Mouse (Mus musculus): ENCODE data around the gene Trim14. TPM values are rescaled to one million over a fixed set of nuclear protein-coding genes. Genes with fewer than 3 reads are reported as not detected.
A peak's percentile ranks its signal among the peaks of the same experiment; 100 is the strongest.

Gene Trim14
- polyA plus RNA-seq, 1 experiment from 2014 or later: 0.72 TPM

DNA sequence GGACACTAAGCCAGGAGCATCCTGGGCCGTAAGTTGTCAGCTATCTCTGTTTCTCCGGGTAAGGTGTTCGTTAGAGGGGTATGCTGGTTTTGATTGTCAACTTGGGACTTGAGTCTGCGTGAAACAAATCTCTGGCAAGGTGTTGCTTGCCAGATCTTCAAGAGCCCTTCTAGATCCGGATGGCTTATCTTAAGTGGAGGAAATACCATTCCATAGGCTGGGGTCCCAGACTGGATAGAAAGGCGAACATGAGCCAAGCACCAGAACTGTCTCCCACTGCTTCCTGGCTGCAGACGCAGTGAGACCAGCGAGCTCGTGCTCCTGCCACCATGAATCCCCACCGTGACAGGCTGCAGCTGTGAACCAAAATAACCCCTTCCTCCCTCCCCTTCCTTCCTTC is 14.5 kb downstream of the Trim14 start:
- Histone ChIP-seq H3K4me2 (replicated peaks) (no peak overlapping the region), H3K9me3 (no peaks in the 10 kb centered on the region), H3K27ac (no peak overlapping the region), H3K4me3 (no peak overlapping the region), H3K9ac (no peak overlapping the region), H3K36me3 (no peaks in the 10 kb centered on the region), H3K4me1 (no peaks in the 10 kb centered on the region), H3K27me3 (replicated peaks) (no peaks in the 10 kb centered on the region; the same call in 1 of the 2 replicates)
- no peak for ATAC-seq (ENCODE audit: low FRiP score, low read depth)
- 87% methylated on average over 10 of the region's 10 CpGs for WGBS

DNA sequence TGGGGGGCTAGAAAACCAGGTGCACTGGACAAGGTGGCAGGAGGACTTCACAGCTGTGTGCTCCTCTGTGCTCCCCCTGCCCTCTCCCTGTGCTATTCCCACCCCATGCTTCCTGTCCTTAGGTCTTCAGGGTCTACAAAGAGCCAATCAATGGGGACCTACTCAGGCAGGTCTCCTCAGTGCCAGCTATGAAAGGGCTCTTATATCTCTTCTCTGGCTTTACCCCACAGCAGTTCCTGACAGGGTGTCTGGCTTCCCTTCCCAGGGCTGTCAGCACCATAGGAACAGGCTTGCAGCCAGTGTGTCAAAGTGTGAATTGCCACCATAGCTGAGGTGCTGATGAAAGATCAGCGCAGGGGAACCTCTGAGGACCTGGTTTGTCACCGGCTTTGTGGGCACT is 15.4 kb downstream of the Trim14 start:
- Histone ChIP-seq H3K36me3 (no peaks in the 10 kb centered on the region), H3K9ac (no peak overlapping the region), H3K4me1 (no peaks in the 10 kb centered on the region), H3K27me3 (replicated peaks) (no peaks in the 10 kb centered on the region; the same call in 1 of the 2 replicates), H3K4me2 (replicated peaks) (no peak overlapping the region), H3K9me3 (no peaks in the 10 kb centered on the region), H3K4me3 (no peak overlapping the region), H3K27ac (no peak overlapping the region)
- no peak for ATAC-seq (ENCODE audit: low FRiP score, low read depth)
- WGBS: 86% methylated on average over 2 of the region's 2 CpGs

DNA sequence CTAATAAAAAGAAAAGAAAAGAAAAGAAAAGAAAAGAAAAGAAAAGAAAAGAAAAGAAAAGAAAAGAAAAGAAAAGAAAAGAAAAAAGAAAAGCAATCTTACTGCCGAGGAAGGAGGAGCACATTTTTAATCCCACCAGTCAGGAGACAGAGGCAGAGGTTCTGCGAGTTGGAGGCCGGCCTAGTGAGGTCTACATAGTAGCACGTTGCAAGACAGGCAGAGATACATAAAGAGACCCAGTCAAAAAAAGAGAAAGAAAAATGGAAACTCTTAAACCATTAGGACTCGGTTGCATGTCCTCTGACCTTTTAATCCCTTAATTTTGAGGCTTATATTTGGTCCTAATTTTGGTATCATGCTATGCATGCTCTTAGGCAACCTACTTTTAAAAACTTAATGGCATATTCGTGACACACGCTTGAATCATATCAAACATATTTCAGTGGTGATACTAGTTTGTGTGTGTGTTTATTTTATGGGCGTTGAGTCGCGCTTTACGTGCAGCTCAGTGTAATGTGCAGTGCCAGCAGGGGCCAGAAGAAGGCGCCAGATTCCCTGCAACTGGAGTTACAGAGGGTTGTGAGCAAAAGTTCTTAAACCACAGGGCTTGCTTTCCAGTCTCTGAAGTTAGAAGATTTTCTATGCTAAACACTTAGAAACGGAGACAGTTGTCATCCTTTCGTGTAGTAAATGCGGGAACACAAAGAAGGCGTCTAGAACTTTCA is 28.0 kb downstream of the Trim14 start:
- Histone ChIP-seq H3K9me3 (no peaks in the 10 kb centered on the region), H3K4me3 (peak overlapping the region; percentile 59)

DNA sequence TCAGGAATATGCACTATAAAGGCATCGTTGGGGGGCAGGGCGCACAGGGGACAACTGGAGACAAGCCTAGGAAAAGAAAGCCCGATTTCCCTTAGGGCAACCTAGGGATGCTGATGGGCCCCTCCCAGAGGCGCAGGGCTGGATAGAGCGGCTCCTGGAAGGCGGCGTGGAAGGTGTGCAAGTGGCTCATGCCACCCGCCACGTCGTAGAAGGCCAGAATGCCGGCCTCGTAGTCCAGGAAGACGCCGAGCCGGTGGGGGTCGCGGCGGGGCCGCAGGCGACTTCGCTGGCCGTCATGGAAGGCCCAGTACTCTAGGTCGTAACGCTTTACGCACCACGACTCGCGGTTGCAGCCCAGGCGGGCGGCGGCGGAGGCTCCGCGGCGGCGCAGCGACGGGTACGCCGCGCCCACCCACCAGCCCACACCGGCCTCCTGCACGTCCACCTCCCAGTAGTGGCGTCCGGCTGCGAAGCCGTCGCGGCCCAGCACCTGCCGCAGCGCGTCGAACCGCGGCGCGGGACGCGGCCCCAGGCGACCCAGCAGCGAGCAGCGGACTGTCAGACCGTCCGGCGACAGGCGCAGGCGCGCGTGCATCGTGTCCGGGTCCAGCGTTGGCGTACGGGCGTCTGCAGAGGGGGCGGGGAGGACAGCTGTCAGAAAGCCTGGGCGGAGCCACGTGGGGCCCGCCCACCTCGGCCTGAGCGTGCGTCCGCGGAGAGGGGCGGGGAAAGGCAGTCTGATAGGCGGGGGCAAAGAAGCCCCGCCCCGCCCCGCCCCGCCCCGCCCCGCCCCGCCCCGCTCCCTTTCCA is 28.9 kb downstream of the Trim14 start:
- Histone ChIP-seq H3K36me3 (peaks cover 13% of the 10 kb centered on the region), H3K4me2 (replicated peaks) (peak overlapping the region; percentile 87), H3K9me3 (no peaks in the 10 kb centered on the region), H3K4me3 (peak overlapping the region; percentile 59), H3K27me3 (replicated peaks) (peaks cover 27% of the 10 kb centered on the region), H3K27ac (0 out of 2 replicates have a peak overlapping the region, but pooled peaks have one; percentile 10), H3K9ac (peak overlapping the region; percentile 64), H3K4me1 (peaks cover 10% of the 10 kb centered on the region)
- under 1% methylated on average over 91 of the region's 94 CpGs for WGBS
- peak; percentile 97 for ATAC-seq (ENCODE audit: low FRiP score, low read depth)

More for the DNA sequence above, 28.0 kb downstream of the Trim14 start:
- Histone ChIP-seq H3K36me3 (peaks cover 6% of the 10 kb centered on the region), H3K27me3 (replicated peaks) (peaks cover 27% of the 10 kb centered on the region), H3K4me1 (peaks cover 6% of the 10 kb centered on the region), H3K9ac (no peak overlapping the region), H3K27ac (no peak overlapping the region), H3K4me2 (replicated peaks) (peak overlapping the region; percentile 87)
- WGBS: 10% methylated on average over 16 of the region's 16 CpGs
- ATAC-seq (ENCODE audit: low FRiP score, low read depth): no peak

DNA sequence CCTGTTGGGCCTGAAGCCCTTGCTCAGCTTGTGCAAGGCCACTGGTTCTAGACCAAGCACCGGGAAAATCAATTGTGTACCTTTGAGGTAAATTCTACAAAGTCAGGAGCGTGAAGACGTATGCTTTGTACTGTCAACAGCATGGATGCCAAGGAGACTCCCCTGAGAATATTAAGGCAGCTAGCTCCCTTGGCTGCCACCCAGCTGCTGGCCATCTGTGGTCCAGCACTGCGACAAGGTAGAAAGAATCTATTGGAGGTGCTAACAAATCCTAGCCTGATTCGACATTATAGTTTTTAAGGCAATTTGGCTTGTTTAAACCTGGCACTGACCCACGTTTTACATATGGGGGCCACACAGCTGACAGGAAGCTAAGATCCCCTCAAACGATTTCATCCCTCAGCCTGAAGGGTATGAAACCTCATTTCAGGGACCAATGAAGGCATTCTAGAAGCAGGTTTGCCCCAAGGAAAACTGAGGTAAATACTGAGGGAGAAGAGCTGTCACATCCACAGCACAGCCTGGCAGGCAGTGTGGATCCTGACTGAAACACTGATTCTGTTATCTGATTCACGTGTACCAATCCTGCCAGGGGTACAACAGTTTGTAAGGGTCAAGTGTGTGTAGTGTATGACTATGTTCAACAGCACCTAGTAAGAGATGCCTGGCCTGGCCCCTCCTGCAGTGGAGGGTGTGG is 30.4 kb downstream of the Trim14 start:
- Histone ChIP-seq H3K4me1 (peaks cover 10% of the 10 kb centered on the region), H3K4me3 (no peak overlapping the region), H3K36me3 (peaks cover 26% of the 10 kb centered on the region), H3K9ac (no peak overlapping the region), H3K27ac (no peak overlapping the region), H3K9me3 (no peaks in the 10 kb centered on the region), H3K4me2 (replicated peaks) (no peak overlapping the region), H3K27me3 (replicated peaks) (peaks cover 27% of the 10 kb centered on the region)
- ATAC-seq (ENCODE audit: low FRiP score, low read depth): no peak
- WGBS: 69% methylated on average over 8 of the region's 8 CpGs

DNA sequence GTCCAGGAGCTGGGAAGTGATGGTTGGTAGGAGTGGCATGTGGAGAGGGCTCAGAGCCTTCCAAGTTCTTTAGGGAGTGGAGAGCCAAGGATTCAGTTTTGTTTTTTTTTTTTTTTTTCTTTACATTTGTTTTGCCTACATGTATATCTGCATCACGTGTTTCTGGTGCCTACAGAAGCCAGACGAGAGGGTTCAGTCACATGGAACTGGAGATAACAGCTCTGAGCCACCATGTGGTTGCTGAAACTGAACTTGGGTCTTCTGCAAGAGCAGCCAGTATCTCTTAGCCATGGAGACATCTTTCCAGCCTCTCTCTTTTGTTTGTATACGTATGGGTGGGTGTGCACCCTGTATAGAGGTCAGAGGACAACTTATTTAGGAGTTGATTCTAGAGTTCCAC is 32.1 kb downstream of the Trim14 start:
- H3K9me3 ChIP-seq: no peaks in the 10 kb centered on the region
- H3K4me3 ChIP-seq: no peak overlapping the region
- H3K9ac ChIP-seq: no peak overlapping the region
- peaks cover 29% of the 10 kb centered on the region for H3K27me3 ChIP-seq (replicated peaks)
- ATAC-seq (ENCODE audit: low FRiP score, low read depth): no peak
- H3K4me2 ChIP-seq (replicated peaks): no peak overlapping the region
- H3K4me1 ChIP-seq: peaks cover 10% of the 10 kb centered on the region
- peaks cover 35% of the 10 kb centered on the region for H3K36me3 ChIP-seq
- H3K27ac ChIP-seq: no peak overlapping the region
- WGBS: 78% methylated on average over 3 of the region's 3 CpGs

DNA sequence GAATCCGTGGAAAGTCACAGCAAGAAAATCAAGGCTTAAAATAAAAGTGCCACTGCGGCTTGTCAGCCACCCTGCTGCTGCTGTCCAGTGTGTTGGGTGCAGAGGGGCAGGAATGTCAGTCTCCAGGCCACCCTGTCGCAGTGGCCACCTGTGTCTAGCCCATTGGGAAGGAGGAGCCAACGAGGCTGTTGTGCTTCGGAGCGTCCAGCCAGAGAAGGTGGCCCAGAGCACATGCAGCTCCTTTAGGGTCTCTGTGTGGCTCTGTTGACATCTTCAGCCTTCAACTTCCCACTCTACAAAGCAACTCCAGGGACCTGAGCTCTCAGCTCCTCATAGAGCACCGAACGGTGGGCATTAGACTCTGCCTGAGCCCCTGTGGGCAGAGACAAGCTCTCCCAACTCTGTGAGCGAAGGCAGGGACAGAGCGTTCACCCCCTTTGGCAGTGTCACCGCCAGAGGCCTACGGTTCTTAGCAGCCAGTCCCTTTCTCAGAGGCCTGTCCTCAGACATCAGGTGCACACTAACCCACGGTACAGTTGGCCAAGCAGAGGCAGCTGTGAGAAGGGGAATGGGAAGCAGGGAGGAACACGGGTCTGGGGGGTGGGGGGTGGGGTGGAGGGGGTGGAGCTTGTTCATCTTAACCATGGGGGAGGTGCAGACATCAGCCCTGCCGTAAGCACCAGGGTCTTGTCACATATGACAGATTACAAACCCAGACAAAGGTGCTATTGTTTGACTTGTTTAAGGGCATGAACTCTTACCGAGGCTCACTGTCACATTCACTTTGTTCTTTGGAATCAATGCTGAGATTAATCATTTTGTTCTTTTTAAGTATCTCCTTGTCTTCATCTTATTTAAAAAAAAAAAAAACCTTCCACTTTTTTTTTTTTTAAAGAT is 33.1 kb downstream of the Trim14 start:
- no peak for ATAC-seq (ENCODE audit: low FRiP score, low read depth)
- Histone ChIP-seq H3K9ac (no peak overlapping the region), H3K27ac (no peak overlapping the region), H3K36me3 (peaks cover 35% of the 10 kb centered on the region), H3K27me3 (replicated peaks) (peaks cover 29% of the 10 kb centered on the region), H3K9me3 (no peaks in the 10 kb centered on the region), H3K4me2 (replicated peaks) (no peak overlapping the region), H3K4me3 (no peak overlapping the region), H3K4me1 (peaks cover 10% of the 10 kb centered on the region)
- 65% methylated on average over 16 of the region's 16 CpGs for WGBS

DNA sequence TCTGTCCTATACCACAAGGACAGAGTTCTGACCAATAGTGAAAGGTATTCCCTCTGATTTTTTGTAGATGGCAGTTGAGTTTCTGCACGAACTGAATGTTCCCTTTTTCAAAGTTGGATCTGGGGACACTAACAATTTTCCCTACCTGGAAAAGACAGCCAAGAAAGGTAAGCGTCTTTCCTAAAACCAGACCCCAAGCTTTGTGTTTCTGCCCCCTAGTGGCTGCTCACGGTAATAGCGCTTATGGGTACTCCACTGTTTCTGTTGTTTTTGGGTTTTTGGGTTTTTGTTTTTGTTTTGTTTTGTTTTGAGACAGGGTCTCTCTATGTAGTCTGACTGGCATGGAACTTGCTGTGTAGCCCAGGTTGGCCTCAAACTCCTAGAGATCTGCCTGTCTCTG is 37.0 kb downstream of the Trim14 start:
- peaks cover 50% of the 10 kb centered on the region for H3K36me3 ChIP-seq
- H3K27me3 ChIP-seq (replicated peaks): 0 out of 2 replicates have a peak, but pooled peaks cover 2% of the 10 kb centered on the region
- no peak overlapping the region for H3K4me3 ChIP-seq
- no peak overlapping the region for H3K9ac ChIP-seq
- peaks cover 6% of the 10 kb centered on the region for H3K4me1 ChIP-seq
- WGBS: 19% methylated on average over 4 of the region's 4 CpGs
- H3K27ac ChIP-seq: no peak overlapping the region
- no peak overlapping the region for H3K4me2 ChIP-seq (replicated peaks)
- ATAC-seq (ENCODE audit: low FRiP score, low read depth): no peak
- no peaks in the 10 kb centered on the region for H3K9me3 ChIP-seq

DNA sequence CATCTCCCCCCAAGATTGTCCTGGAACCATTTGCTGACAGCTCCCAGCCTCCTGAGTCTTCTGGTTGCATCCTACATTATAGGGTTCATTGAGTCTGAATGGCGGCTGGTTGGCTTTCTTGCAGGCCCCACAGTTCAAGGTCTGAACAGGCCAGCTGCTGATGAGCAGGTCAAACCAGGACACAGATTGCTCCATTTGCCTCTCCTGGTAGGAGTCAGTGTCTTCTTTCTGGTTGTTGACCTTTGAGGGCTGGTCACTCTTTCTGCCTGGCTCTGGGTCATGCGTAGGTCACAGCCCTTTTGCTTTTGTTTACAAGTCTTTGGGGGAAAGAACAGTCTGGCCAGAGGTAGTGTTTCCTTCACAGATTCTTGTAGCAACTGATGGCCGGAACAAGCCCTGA is 37.4 kb downstream of the Trim14 start:
- Histone ChIP-seq H3K36me3 (peaks cover 54% of the 10 kb centered on the region), H3K4me3 (no peak overlapping the region), H3K9ac (no peak overlapping the region), H3K9me3 (no peaks in the 10 kb centered on the region), H3K4me2 (replicated peaks) (no peak overlapping the region), H3K27ac (no peak overlapping the region), H3K27me3 (replicated peaks) (0 out of 2 replicates have a peak, but pooled peaks cover 2% of the 10 kb centered on the region), H3K4me1 (peaks cover 6% of the 10 kb centered on the region)
- WGBS: 36% methylated on average over 3 of the region's 3 CpGs
- no peak for ATAC-seq (ENCODE audit: low FRiP score, low read depth)

DNA sequence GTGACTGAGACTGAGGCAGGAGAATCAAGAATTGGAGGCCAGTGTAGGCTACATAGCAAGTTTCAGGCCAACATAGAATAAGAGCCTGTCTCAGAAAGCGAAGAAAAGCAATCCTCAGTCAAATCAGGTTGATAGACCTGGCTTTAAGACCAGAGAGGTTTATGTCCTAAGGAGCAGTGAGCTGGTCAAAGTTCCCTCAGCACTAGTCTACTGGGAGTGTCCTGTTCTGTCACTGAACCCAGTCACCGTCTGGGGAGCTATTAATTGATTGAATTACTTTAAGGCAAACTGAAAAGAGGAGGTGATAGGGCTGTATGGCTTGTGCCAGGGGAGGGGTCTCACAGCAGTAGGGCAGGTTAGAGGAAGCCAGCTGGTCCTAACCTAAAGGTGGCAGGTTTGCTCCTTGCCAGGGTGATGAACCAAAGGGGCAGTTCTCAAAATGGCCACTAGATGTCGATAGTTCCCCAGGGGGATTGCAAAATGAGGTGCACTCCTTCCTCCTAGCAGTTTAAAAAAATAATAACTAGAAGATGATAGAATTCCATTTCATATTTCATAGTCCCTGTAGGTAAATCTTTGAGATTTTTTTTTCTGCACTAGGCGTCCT is 38.6 kb downstream of the Trim14 start:
- Histone ChIP-seq H3K36me3 (peaks cover 57% of the 10 kb centered on the region), H3K27ac (no peak overlapping the region), H3K27me3 (replicated peaks) (0 out of 2 replicates have a peak, but pooled peaks cover 2% of the 10 kb centered on the region), H3K9me3 (no peaks in the 10 kb centered on the region), H3K4me3 (no peak overlapping the region), H3K9ac (no peak overlapping the region), H3K4me2 (replicated peaks) (no peak overlapping the region), H3K4me1 (no peaks in the 10 kb centered on the region)
- WGBS: 44% methylated on average over 4 of the region's 4 CpGs
- no peak for ATAC-seq (ENCODE audit: low FRiP score, low read depth)

DNA sequence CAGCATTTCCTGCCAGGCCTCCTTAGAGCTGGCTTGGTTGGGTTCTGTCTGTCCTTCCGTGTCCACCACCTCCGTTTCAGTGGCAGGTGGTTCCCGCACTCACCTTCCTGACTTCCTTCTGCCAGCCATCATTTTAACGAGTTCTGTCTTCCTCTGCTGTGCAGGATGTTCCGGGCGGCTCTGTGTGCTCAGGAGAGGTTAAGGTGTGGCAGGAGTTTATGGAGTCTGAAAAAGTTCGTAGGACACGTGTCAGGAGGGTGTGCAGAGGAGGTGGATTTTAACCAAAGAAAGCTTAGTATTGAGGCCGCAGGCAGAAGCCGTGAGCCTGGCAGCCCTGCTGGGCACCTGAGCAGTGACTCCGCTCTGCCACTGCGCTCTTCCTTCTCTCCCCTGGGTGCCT is 40.4 kb downstream of the Trim14 start:
- 94% methylated on average over 12 of the region's 12 CpGs for WGBS
- H3K4me2 ChIP-seq (replicated peaks): no peak overlapping the region
- H3K4me3 ChIP-seq: no peak overlapping the region
- H3K36me3 ChIP-seq: peaks cover 43% of the 10 kb centered on the region
- H3K9me3 ChIP-seq: no peaks in the 10 kb centered on the region
- no peak overlapping the region for H3K27ac ChIP-seq
- H3K4me1 ChIP-seq: 0 out of 2 replicates have a peak, but pooled peaks cover under 1% of the 10 kb centered on the region
- H3K27me3 ChIP-seq (replicated peaks): 0 out of 2 replicates have a peak, but pooled peaks cover 2% of the 10 kb centered on the region
- ATAC-seq (ENCODE audit: low FRiP score, low read depth): no peak
- H3K9ac ChIP-seq: no peak overlapping the region
